Mouse (Mus musculus): Measurements from ENCODE around the gene Klc4.

DNA sequence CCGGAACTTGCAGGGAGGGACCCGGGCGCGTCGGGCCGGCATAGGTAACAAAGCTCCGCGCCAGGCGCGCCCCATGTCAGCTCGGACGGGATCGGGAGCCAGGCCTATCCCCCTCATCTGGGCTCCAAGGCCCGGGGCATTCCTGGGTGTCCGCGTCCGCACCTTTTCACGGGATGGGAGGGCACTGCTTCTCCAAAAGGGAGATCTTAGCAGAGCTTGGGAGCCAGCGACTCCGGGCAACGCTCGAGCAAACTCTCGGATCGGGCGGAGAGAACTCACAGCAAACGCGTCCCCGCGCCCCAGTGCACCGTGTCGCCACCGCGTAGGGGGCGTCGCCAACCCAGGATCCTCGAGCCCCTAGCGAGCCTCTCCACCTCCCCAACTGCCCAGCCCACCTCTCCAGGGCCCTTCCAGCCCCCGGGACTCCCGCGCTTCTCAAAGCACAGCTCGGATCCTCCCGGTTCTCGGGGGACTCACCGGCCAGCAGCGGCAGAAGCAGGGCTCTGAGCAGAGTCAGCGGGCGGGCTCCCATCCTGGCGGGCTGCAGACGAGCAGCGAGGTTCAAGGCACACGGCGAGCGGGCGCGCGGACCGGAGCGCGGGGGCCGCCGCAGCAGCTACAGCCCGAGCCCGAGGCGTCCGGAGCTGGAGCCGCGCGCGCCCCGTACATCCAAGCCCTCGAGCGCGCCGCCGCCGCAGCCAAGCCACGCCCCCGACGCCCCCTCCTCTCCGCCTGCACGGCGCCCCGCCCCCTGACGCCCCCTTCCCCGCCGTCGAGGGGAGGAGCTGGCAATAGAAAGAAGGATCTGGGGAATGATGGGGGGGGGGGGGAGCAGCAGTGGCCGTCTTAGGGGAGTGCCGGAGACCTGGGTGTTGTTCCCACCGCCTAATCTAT lies 16.8 kb downstream of the Klc4 start, which contains the start of gene Ptk7:
- TF ChIP-seq POLR2A (IDR thresholded peaks at IDR 0.05; ENCODE audit: control insufficient read depth in 1 of 2, insufficient read depth in 1 of 2, low read depth in 1 of 2, low read length in 2 of 2, poor library complexity in 1 of 2): no peak
- no peak for TF ChIP-seq MYC (IDR thresholded peaks at IDR 0.05; ENCODE audit: low read depth, low read length)
